Mouse (Mus musculus) embryonic facial prominence, embryonic 13.5 days (tissue): ENCODE measurements around the gene 4930432K21Rik. TPM values are rescaled to one million over a fixed set of nuclear protein-coding genes. Genes with fewer than 3 reads are reported as not detected.

Experiments
- ATAC-seq: fragments of 200-750 bp; cut with Nextera tagmentation; 2 replicates; pipeline ENCODE4 v1.8.0; 2017; ENCODE audit warnings: low read depth; ENCODE audit not compliant: insufficient number of reproducible peaks, insufficient read depth, low FRiP score, low TSS enrichment
- H3K27ac ChIP-seq: fragments of 300-500 bp; sonication (generic); 2 replicates; pipeline ENCODE4 v1.5.1; 2015; ENCODE audit warnings: moderate library complexity, mild to moderate bottlenecking, inconsistent platforms
- H3K27me3 ChIP-seq: fragments of 300-500 bp; sonication (generic); 2 replicates; pipeline ENCODE4 v1.6.1; 2015; ENCODE audit warnings: mild to moderate bottlenecking, inconsistent platforms
- H3K36me3 ChIP-seq: fragments of 300-500 bp; sonication (generic); 2 replicates; pipeline ENCODE4 v1.6.1; 2015; ENCODE audit warnings: mild to moderate bottlenecking, inconsistent platforms
- H3K4me1 ChIP-seq: fragments of 300-500 bp; sonication (generic); 2 replicates; pipeline ENCODE4 v1.6.1; 2015; ENCODE audit warnings: inconsistent platforms
- H3K4me2 ChIP-seq: fragments of 300-500 bp; sonication (generic); 2 replicates; pipeline ENCODE4 v1.6.1; 2015; ENCODE audit warnings: moderate library complexity, mild to moderate bottlenecking, inconsistent platforms
- H3K4me3 ChIP-seq: fragments of 300-500 bp; sonication (generic); 2 replicates; pipeline ENCODE4 v1.5.1; 2015; ENCODE audit warnings: mild to moderate bottlenecking, inconsistent platforms
- H3K9ac ChIP-seq: fragments of 300-500 bp; sonication (generic); 2 replicates; pipeline ENCODE4 v1.6.1; 2015; ENCODE audit warnings: mild to moderate bottlenecking, inconsistent platforms
- H3K9me3 ChIP-seq: fragments of 300-500 bp; sonication (generic); 2 replicates; pipeline ENCODE4 v1.6.1; 2016; ENCODE audit warnings: inconsistent platforms
- WGBS: fragments of 180-500 bp; shearing (Covaris S2); methylation state at CpG from one replicate; pipeline ENCODE4 v1.1.7; 2015; ENCODE audit warnings: mixed read lengths; 5-methylcytosine and 5-hydroxymethylcytosine counted together
- polyA plus RNA-seq: library from polyadenylated mRNA; unstranded; fragments of >200 nt; fragmentation: Nextera tagmentation; extraction: Ambion mirVana; gene quantifications from 2 replicates; pipeline ENCODE4 v1.2.1, GENCODE M21; 2015

4930432K21Rik gene
- polyA plus RNA-seq, 1 experiment from 2014 or later, result 1.4 TPM

DNA sequence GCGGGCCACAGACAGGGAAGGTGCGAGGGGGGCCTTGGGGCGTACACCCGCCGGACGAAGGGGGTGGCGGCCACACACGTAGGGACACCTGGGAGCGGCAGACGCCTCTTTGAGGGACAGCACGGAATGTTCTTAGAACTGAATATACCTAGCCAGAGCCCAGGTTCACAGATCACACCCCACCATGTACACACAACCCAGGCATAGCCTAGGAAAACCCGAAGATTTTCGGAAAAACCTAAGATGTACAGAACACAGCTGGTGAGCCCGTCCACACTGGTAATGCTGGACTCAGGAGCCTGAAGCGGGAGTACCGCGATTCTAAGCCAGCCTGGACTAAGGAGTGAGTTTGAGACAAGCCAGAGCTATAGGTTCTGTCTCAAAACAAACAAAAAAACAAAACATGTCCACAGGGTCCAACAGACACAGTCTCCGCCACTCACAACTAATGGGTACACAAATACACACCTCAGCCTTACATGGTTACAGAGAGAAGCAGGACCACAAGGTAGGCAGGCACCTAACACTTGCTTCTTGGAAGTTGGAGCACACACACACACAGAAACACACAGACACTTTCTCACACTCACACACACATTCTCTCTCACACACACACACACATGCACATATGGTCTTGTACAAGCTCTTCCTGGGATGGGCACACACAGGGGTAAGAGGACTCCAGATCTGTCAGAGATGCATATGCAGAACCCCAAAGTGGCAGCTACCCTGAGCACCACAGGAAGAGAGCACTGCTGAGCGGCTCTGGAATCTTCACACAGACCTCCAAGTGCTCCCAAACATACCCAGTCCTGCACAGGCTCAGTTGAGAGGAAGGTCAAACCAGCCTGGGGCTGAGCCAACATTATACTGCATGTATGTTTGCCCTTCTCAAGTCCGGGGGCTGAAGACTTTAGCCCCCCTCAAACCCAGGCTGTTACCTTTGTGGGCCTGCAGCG, 36.5 kb downstream of the 4930432K21Rik start:
- WGBS, result 13% methylated on average over 21 of the region's 21 CpGs
- Histone ChIP-seq H3K27ac (peak overlapping the region; percentile 95), H3K27me3 (no peaks in the 10 kb centered on the region; the same call in 1 of the 2 replicates), H3K9ac (peak overlapping the region; percentile 98), H3K4me1 (peaks cover 59% of the 10 kb centered on the region), H3K4me3 (peak overlapping the region; percentile 77), H3K4me2 (peak overlapping the region; percentile 81), H3K9me3 (no peaks in the 10 kb centered on the region), H3K36me3 (no peaks in the 10 kb centered on the region)
- ATAC-seq, result no peak

DNA sequence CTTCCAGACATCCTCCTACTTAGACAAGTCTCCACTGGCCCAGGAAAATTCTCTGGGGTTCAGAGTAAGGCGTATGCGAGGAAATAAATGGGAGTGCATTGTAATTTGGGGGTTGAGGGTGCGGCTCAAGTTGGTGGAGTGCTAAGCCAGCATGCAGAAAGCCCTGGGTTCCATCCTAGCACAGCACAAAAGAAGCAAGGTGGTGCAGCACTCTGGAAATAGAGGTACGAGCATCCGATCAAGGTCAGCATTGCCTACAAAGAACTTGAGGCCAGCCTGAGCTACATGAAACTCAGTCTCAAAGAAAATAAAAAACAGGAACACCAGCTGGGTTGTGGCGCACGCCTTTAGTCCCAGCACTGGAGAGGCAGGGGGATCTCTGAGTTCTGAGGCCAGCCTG, 37.3 kb downstream of the 4930432K21Rik start, which contains the start of gene Nanos3:
TSS of gene Nanos3 (minus strand) at position 101 of the 400 bp plus-strand sequence.
- peaks cover 57% of the 10 kb centered on the region for H3K4me1 ChIP-seq
- H3K4me2 ChIP-seq, result peak within 1 kb of the TSS; percentile 81
- H3K27ac ChIP-seq, result peak within 1 kb of the TSS; percentile 95
- H3K36me3 ChIP-seq, result no peaks in the 10 kb centered on the region
- H3K27me3 ChIP-seq, result no peaks in the 10 kb centered on the region; the same call in 1 of the 2 replicates
- peak within 1 kb of the TSS; percentile 77 for H3K4me3 ChIP-seq
- 90% methylated on average over 7 of the region's 7 CpGs for WGBS
- no peak for ATAC-seq
- H3K9me3 ChIP-seq, result no peaks in the 10 kb centered on the region
- peak within 1 kb of the TSS; percentile 98 for H3K9ac ChIP-seq

DNA sequence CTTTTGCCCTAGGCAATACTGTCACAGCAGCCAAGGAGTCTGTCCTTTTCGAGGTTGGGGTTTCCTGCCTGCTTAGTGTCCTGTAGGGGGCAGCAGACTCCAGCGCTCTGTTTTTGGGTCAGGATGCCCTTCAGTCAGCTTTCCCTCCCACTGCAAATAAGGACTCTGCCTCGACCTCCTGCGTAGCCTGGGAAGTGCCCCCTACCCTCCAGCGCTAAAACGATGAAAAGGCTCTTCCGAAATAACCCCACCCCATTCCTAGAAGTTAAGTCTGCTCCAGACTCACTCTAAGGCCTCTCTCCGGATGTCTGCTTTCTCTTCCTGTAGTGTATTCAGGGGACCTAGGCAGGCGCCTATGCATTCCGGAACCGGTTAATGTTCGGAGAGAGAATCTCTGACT, 38.7 kb downstream of the 4930432K21Rik start:
- under 1% methylated on average over 12 of the region's 12 CpGs for WGBS

DNA sequence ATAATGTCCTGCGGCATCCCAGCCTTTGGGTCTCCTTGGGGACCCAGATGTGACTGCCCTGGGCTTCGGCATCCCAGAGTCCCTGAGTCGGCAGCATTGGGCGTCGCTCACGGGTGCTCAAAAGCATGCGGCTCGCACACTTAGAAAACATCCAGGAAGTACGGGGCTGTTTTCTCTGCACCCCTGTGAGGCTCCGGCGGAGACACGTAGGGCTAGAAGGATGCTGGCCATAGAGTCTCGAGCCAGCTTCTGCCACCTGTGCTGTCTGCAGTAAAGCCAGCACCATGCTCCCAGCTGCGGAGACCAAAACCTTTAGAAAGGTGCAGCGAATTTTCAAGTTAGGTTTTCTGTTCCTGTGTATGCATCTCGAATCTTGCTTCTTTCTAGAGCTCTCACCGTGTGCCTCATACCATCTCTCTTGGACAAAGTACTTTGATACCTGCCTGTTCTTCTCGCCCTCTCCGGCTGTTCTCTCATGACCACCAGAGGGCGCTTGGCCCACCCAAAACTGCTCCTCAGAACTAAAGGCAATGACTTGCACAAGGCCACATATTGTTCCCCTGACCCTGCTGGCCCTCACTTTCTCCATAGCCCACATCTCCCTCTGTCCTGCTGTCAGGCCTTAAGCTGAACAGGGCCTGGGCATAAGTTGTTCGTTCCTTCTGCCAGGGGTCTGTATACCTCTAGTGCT, 39.4 kb downstream of the 4930432K21Rik start:
- Histone ChIP-seq H3K4me2 (peak overlapping the region; percentile 78), H3K9ac (peak overlapping the region; percentile 63), H3K9me3 (no peaks in the 10 kb centered on the region), H3K4me1 (peaks cover 43% of the 10 kb centered on the region), H3K36me3 (no peaks in the 10 kb centered on the region), H3K27ac (peak overlapping the region; percentile 66), H3K4me3 (peak overlapping the region; percentile 38), H3K27me3 (no peaks in the 10 kb centered on the region; the same call in 1 of the 2 replicates)
- WGBS, result 3% methylated on average over 21 of the region's 21 CpGs
- ATAC-seq, result no peak

More for the DNA sequence above, 38.7 kb downstream of the 4930432K21Rik start:
- peaks cover 43% of the 10 kb centered on the region for H3K4me1 ChIP-seq
- H3K4me2 ChIP-seq, result peak overlapping the region; percentile 78
- no peaks in the 10 kb centered on the region; the same call in 1 of the 2 replicates for H3K27me3 ChIP-seq
- peak overlapping the region; percentile 63 for H3K9ac ChIP-seq
- H3K9me3 ChIP-seq, result no peaks in the 10 kb centered on the region
- ATAC-seq, result no peak
- peak overlapping the region; percentile 38 for H3K4me3 ChIP-seq
- H3K36me3 ChIP-seq, result no peaks in the 10 kb centered on the region
- peak overlapping the region; percentile 66 for H3K27ac ChIP-seq

DNA sequence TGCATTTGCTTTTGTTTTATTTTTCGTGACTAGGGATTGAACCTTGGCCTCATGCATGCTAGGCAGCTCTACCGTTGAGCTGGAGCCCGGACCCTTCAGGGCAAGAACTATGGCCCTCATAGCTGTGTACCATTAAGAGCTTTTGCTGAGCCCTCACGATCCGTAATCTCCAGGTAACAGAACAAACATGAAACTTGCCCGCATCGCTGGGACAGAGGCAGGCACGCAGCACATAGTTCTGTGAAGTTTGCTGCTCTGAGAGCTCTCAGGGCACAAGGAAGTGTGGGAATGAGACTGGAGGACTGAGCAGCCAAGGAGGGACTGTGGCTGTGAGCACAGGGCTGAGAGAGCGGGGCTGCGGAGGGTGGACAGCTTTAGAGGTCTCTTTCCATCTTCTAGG, 40.8 kb downstream of the 4930432K21Rik start:
- H3K27ac ChIP-seq, result no peak overlapping the region
- H3K4me1 ChIP-seq, result peaks cover 48% of the 10 kb centered on the region
- no peak overlapping the region for H3K4me3 ChIP-seq
- no peaks in the 10 kb centered on the region; the same call in 1 of the 2 replicates for H3K27me3 ChIP-seq
- no peaks in the 10 kb centered on the region for H3K9me3 ChIP-seq
- no peak overlapping the region for H3K4me2 ChIP-seq
- no peak overlapping the region for H3K9ac ChIP-seq
- no peak for ATAC-seq
- 81% methylated on average over 10 of the region's 10 CpGs for WGBS
- no peaks in the 10 kb centered on the region for H3K36me3 ChIP-seq

DNA sequence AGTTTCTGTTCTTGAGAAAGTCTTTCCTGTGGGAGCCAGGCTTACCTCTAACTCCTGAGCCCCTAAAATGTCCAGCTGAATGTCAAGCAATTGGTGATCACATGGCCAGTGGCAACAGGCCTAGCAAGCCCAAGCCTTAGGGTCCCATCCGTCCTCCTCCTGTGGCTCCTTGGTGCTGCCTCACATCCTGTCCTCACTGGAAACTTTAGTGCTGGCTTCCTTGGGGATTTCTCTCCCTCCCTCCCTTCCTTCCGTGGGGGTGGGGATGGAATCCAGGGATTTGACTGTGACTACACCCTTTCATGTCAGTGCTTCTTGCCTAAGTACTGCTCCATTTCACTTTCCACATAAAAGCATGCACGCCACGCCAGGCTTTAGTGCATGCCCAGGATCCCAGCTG, 41.8 kb downstream of the 4930432K21Rik start:
- H3K27me3 ChIP-seq, result no peaks in the 10 kb centered on the region; the same call in 1 of the 2 replicates
- no peak for ATAC-seq
- peaks cover 42% of the 10 kb centered on the region for H3K4me1 ChIP-seq
- H3K9ac ChIP-seq, result no peak overlapping the region
- no peak overlapping the region for H3K4me2 ChIP-seq
- WGBS, result 53% methylated on average over 4 of the region's 4 CpGs
- no peaks in the 10 kb centered on the region for H3K36me3 ChIP-seq
- H3K9me3 ChIP-seq, result no peaks in the 10 kb centered on the region
- H3K27ac ChIP-seq, result no peak overlapping the region
- H3K4me3 ChIP-seq, result no peak overlapping the region

DNA sequence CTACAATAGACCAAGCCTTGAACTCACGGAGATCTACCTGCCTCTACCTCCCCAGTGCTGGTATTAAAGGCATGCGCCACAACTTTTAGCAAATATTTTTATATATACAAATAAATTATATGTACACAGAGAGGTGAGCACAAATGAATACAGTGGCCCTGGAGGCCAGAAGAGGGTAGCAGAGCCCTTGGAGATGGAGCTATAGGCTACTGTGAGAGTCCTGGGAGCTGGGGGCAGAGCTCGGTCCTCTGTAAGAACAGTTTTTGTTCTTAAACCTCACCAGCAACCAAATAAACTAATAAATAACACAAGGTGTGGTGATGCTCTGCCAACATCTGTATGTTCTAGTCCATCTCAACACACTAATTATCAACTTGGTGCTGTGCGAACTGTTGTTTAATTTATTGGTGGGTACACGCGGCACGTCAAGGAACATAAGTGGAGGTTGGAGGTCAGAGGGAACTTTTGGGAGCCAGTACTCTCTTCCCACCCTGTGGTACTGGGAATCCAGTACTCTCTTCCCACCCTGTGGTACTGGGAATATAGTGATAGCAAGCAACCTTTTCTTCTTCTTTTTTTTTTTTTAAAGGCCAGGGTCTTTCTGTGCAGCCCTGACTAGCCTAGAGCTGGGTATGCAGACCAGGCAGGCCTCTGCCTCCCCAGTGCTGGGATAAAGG, 42.5 kb downstream of the 4930432K21Rik start:
- peaks cover 36% of the 10 kb centered on the region for H3K4me1 ChIP-seq
- H3K4me3 ChIP-seq, result no peak overlapping the region
- H3K4me2 ChIP-seq, result no peak overlapping the region
- ATAC-seq, result no peak
- no peaks in the 10 kb centered on the region for H3K36me3 ChIP-seq
- no peaks in the 10 kb centered on the region for H3K9me3 ChIP-seq
- no peak overlapping the region for H3K27ac ChIP-seq
- H3K9ac ChIP-seq, result no peak overlapping the region
- no peaks in the 10 kb centered on the region; the same call in 1 of the 2 replicates for H3K27me3 ChIP-seq
- 93% methylated on average over 7 of the region's 7 CpGs for WGBS

DNA sequence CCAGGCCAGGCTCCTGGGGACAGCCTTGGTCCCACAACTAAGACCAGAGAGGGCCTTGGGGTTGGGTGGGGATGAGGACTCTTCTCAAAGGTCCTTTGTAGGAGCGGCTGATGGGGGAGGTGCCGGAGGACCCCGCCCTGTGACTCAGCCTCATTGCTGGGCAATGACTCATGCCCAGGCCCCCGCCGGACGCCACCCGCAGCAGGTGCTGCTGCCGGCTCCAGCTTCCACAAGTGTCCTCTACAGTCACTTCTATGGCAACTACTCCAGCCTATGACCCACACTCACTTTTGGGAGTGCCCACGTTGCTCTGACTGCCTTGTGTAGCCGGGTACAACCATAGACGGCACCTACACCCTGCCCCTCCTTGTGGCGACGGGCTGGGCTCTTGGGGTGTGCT, 44.2 kb downstream of the 4930432K21Rik start:
- peak overlapping the region; percentile 31 for H3K4me3 ChIP-seq
- peaks cover 31% of the 10 kb centered on the region for H3K4me1 ChIP-seq
- no peaks in the 10 kb centered on the region; the same call in 1 of the 2 replicates for H3K27me3 ChIP-seq
- 39% methylated on average over 13 of the region's 13 CpGs for WGBS
- peak overlapping the region; percentile 58; the same call in 1 of the 2 replicates for H3K9ac ChIP-seq
- ATAC-seq, result peak; percentile 44
- peak overlapping the region; percentile 80 for H3K27ac ChIP-seq
- H3K9me3 ChIP-seq, result no peaks in the 10 kb centered on the region
- H3K36me3 ChIP-seq, result no peaks in the 10 kb centered on the region
- peak overlapping the region; percentile 58 for H3K4me2 ChIP-seq

DNA sequence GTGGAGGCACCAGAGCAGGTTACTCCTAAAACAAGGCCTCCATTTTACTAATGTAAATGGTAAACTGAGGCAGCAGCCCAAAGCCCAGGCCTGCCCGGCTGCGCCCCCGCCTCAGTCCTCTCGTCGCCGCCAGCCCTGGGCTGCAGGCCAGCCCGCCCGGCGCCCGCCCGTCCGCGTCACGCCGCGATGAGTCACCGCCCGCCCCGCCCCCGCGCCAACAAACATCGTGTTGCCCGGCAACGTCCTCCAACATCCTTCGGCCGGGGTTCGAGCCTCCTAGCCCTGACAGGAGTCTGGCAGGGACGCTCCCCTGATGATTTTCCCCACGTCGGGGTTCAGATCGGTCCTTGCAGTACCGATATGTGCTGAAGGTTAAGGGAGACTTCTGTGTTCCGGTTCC, 44.7 kb downstream of the 4930432K21Rik start:
- peak overlapping the region; percentile 58 for H3K4me2 ChIP-seq
- ATAC-seq, result 0 out of 2 replicates have a peak, but pooled peaks have one; percentile 33
- no peaks in the 10 kb centered on the region; the same call in 1 of the 2 replicates for H3K27me3 ChIP-seq
- no peaks in the 10 kb centered on the region for H3K9me3 ChIP-seq
- H3K36me3 ChIP-seq, result no peaks in the 10 kb centered on the region
- H3K4me3 ChIP-seq, result peak overlapping the region; percentile 31
- peaks cover 29% of the 10 kb centered on the region for H3K4me1 ChIP-seq
- peak overlapping the region; percentile 80 for H3K27ac ChIP-seq
- H3K9ac ChIP-seq, result peak overlapping the region; percentile 58
- WGBS, result 2% methylated on average over 33 of the region's 33 CpGs

DNA sequence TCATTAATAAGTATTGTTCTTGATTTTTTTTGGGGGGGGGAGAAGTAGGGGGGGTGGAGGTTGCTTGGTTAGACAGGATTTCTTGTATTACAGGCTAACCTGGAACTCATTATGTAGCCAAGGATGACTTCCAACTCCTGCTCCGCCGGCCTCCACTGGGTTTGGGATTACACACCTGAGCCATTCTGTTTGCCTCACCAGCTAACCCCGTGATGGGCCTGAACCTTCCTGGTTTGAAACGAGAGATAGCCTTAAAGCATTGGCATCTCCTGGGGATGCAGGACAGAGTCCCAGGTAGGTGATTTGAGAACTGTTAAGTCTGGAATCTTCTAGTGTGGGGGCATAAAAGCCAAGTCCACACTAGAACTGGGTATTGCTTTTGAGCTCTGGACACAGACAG, 45.3 kb downstream of the 4930432K21Rik start:
- H3K4me1 ChIP-seq, result peaks cover 34% of the 10 kb centered on the region
- H3K4me2 ChIP-seq, result peak overlapping the region; percentile 58
- 23% methylated on average over 4 of the region's 4 CpGs for WGBS
- no peak for ATAC-seq
- H3K36me3 ChIP-seq, result no peaks in the 10 kb centered on the region
- H3K27me3 ChIP-seq, result no peaks in the 10 kb centered on the region
- no peak overlapping the region for H3K9ac ChIP-seq
- H3K9me3 ChIP-seq, result no peaks in the 10 kb centered on the region
- no peak overlapping the region for H3K4me3 ChIP-seq
- peak overlapping the region; percentile 80 for H3K27ac ChIP-seq

DNA sequence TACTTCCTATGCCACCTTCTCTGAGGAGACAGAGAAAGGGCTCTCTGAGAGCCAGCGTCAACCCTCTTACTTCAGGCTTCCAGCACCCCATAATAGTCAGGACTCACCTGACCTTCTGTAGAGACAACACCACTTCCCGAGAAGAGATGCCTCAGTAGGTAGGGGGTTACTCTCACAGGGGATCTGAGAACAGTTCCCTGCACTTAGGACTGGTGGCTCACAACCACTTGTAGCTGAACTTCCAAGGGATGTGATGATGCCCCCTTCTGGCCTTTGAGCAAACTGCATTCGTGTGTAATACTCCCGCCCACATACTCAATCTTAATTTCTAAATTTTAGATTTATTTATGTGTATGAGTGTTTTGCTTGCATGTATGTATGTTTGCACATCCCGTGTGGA, 45.7 kb downstream of the 4930432K21Rik start:
- Histone ChIP-seq H3K4me3 (no peak overlapping the region), H3K4me1 (peaks cover 38% of the 10 kb centered on the region), H3K9ac (no peak overlapping the region), H3K27ac (peak overlapping the region; percentile 80), H3K36me3 (no peaks in the 10 kb centered on the region), H3K4me2 (no peak overlapping the region), H3K27me3 (no peaks in the 10 kb centered on the region), H3K9me3 (no peaks in the 10 kb centered on the region)
- ATAC-seq, result no peak
- 72% methylated on average over 5 of the region's 5 CpGs for WGBS
